13 mouse cellular contexts compared by ENCODE assay signal in the genomic region with DNA sequence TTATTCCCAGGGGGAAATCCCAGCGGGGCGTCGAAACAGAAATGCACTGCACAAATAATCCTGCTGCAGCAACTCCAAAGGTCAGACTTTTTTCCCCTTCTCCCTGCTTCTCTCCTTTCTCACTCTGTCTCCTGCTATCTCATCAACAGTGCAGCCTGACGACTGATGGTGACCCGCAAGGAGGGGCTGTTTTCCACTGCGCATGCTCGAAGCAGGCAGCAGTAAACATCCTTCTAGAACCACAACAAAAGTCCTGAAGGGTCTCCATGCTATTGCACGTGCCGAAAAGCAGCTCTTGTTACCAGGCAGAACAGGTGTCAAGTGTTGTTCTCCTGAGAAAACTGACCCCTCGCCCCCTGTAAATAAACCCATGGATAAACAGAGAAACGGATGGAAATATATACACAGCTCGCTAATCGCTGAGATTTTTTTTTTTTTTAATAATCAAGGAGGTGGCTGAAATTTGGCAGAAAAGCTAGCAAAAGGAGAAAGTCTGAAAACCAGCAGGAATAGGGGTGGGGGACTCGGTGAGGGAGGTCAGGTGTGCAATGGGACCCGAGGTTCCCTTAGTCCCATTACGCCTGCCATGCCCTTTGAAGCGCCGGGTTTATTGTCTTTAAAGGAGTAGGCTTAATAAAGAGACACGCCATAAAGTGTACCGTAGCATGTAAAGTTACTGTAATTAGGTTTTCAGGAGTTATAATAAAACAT.
DNase-seq lines count a peak whose midpoint lies in the region; ATAC-seq lines count a peak whose summit lies in the region.
"Had no signal": no experiment of that assay in that cellular context is flagged by ENCODE, and none has a peak within 500 bp of the region (broad histone marks: within the 10 kb centered on the region; RNA-seq: fewer than 3 reads in every experiment).

No protein-coding gene starts in this region.

- peak; percentile 18 for DNase-seq in embryo, embryonic 10 days (ENCODE audit: low spot score)
- no peak for DNase-seq in embryo, embryonic 11 days
- DNase-seq in kidney, adult 9 months, result no peak
- peak; percentile 31 for DNase-seq in embryonic facial prominence, embryonic 14.5 days (ENCODE audit: low spot score)
- DNase-seq in mesoderm, embryonic 11.5 days (ENCODE audit: low read depth, low spot score), result peak; percentile 16
- no peak for DNase-seq in urinary bladder, postnatal 10 days (ENCODE audit: low spot score)
- DNase-seq: cerebellum, adult 11 months; forebrain, postnatal 0 days; heart, postnatal 36 days; lung, postnatal 4 days had no signal

- H3K4me1 ChIP-seq in kidney, embryonic 15.5 days, result peaks cover 24% of the 10 kb centered on the region
- peaks cover 12% of the 10 kb centered on the region for H3K4me1 ChIP-seq in embryonic facial prominence, embryonic 14.5 days (ENCODE audit: control insufficient read depth, insufficient read depth, low read length)

- H3K4me3 ChIP-seq in kidney, embryonic 15.5 days (replicated peaks), result peak overlapping the region; percentile 26
- no peak overlapping the region; the same call in 1 of the 2 replicates for H3K4me3 ChIP-seq in embryonic facial prominence, embryonic 14.5 days (ENCODE audit: low read depth, low read length)

- no peak overlapping the region for H3K9ac ChIP-seq in kidney, embryonic 15.5 days
- no peak overlapping the region for H3K9ac ChIP-seq in embryonic facial prominence, embryonic 14.5 days (ENCODE audit: low read depth, low read length)
- H3K9ac ChIP-seq: forebrain, postnatal 0 days had no signal

- H3K27ac ChIP-seq in kidney, embryonic 15.5 days, result no peak overlapping the region
- H3K27ac ChIP-seq in embryonic facial prominence, embryonic 14.5 days (replicated peaks; ENCODE audit: low read depth, low read length), result no peak overlapping the region

- no peaks in the 10 kb centered on the region for H3K36me3 ChIP-seq in kidney, embryonic 15.5 days
- H3K36me3 ChIP-seq in embryonic facial prominence, embryonic 14.5 days (ENCODE audit: control insufficient read depth, insufficient read depth, low read length), result no peaks in the 10 kb centered on the region

- no peaks in the 10 kb centered on the region for H3K9me3 ChIP-seq in kidney, embryonic 15.5 days (replicated peaks)
- no peaks in the 10 kb centered on the region for H3K9me3 ChIP-seq in embryonic facial prominence, embryonic 14.5 days (ENCODE audit: control insufficient read depth, low read length)

- peak; percentile 79 for ATAC-seq in kidney, embryonic 15.5 days (replicated peaks; ENCODE audit: low FRiP score)
- ATAC-seq in embryonic facial prominence, embryonic 14.5 days (ENCODE audit: low read depth), result peak; percentile 69; the same call in 1 of the 2 replicates
- no peak for ATAC-seq in erythroblast, adult 5-6 weeks (replicated peaks; ENCODE audit: low FRiP score, poor library complexity, severe bottlenecking)
- ATAC-seq: forebrain, postnatal 0 days; midbrain, embryonic 16.5 days had no signal

- H3K27me3 ChIP-seq in kidney, embryonic 15.5 days, result no peaks in the 10 kb centered on the region
- H3K27me3 ChIP-seq in embryonic facial prominence, embryonic 14.5 days (replicated peaks; ENCODE audit: control insufficient read depth, insufficient read depth, low read length), result no peaks in the 10 kb centered on the region

- WGBS in kidney, embryonic 15.5 days, result 21% methylated on average over 20 of the region's 20 CpGs
- WGBS in embryonic facial prominence, embryonic 14.5 days, result 56% methylated on average over 20 of the region's 20 CpGs

- H3K4me2 ChIP-seq in kidney, embryonic 15.5 days, result peak overlapping the region; percentile 54
- H3K4me2 ChIP-seq in embryonic facial prominence, embryonic 14.5 days (ENCODE audit: low read depth, low read length), result peak overlapping the region; percentile 35

Comparison
In these comparisons a context has a peak if more than half of its experiments do, and no peak if none do; other contexts are left out.
1. DNase-seq: peak in embryo, embryonic 10 days (single experiment), embryonic facial prominence, embryonic 14.5 days (single experiment) and mesoderm, embryonic 11.5 days (single experiment); none in embryo, embryonic 11 days (single experiment), kidney, adult 9 months (single experiment) and urinary bladder, postnatal 10 days (single experiment).